Mouse (Mus musculus) left cerebral cortex, postnatal 14 days (tissue): ENCODE measurements around the gene Drp2. TPM values are rescaled to one million over a fixed set of nuclear protein-coding genes. Genes with fewer than 3 reads are reported as not detected.

Experiments
- DNase-seq, 2 experiments: peaks; one replicate each; pipeline ENCODE4 v3.0.0; 2021 to 2022; ENCODE audit warnings: low spot score in 2 of 2, mixed read lengths in 1 of 2
- intact Hi-C: fragments of 180-260 bp; cut with DNase I; formaldehyde crosslinking; loops from one replicate; pipeline ENCODE4 v1.15.1; 2025
- total RNA-seq, 2 experiments: library from RNA; stranded (reverse); gene quantifications; 2 replicates each; pipeline ENCODE4 v1.2.3; 2021

The Drp2 gene
- total RNA-seq, 2 experiments from 2014 or later = 55.0 to 73.9 TPM

DNA sequence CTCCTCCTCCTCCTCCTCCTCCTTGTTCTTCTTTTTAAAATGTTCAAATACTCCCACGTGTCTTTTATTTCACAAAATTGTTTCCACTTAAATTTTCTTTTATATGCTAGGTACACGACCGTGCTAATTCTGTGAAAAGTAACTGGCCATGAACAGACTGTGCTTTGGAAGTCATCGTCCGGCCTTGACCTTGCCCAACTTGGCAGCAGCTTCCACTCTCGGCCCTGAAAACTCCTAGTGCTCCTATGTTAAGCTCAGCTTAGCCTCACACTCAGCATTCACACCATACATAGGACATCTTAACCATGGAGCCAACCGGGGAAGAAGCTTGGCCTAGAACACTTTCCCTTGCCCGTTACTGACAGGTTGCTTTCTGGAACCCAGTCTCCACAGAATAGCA, 96.3 kb downstream of the Drp2 start:
- no peak for DNase-seq
- intact Hi-C loops = no loop called here

Other genes starting within 250 kb of the Drp2 start
- 1 to 10 TPM in 1 of 2 experiments, under 1 TPM in 1; 0.46 to 1.4 TPM for gene Xkrx, start 242.5 kb upstream of the Drp2 start, total RNA-seq
- not detected for gene Arl13a, start 217.1 kb upstream of the Drp2 start, total RNA-seq
- under 1 TPM in 1 of 2 experiments, not detected in 1; 0.44 TPM for gene Nox1, start 182.6 kb upstream of the Drp2 start, total RNA-seq
- 1 to 10 TPM; 6.1 to 7.9 TPM for gene Trmt2b, start 127.6 kb upstream of the Drp2 start, total RNA-seq
- 10 to 100 TPM; 70.8 to 74.6 TPM for gene Tmem35a, start 109.3 kb upstream of the Drp2 start, total RNA-seq
- gene Cenpi, start 96.5 kb upstream of the Drp2 start, total RNA-seq = 1 to 10 TPM in 1 of 2 experiments, under 1 TPM in 1; 0.70 to 1.7 TPM
- not detected for gene Taf7l, start 71.9 kb downstream of the Drp2 start, total RNA-seq
- 10 to 100 TPM; 23.5 to 25.3 TPM for gene Timm8a1, start 137.3 kb downstream of the Drp2 start, total RNA-seq
- gene Btk, start 179.0 kb downstream of the Drp2 start, total RNA-seq = 1 to 10 TPM; 1.0 to 1.4 TPM
- 100 to 1,000 TPM; 118 to 132 TPM for gene Rpl36a, start 181.1 kb downstream of the Drp2 start, total RNA-seq
- gene Gla, start 196.6 kb downstream of the Drp2 start, total RNA-seq = 1 to 10 TPM; 9.0 to 9.9 TPM
- 100 to 1,000 TPM; 145 to 146 TPM for gene Hnrnph2, start 196.6 kb downstream of the Drp2 start, total RNA-seq